Mouse (Mus musculus): ENCODE data around the gene Dennd4b. TPM values are rescaled to one million over a fixed set of nuclear protein-coding genes. Genes with fewer than 3 reads are reported as not detected.
"Not testable (repeated sequence)": the region's sequence is repeated elsewhere in the genome, so short reads cannot be mapped to it uniquely, and the experiment has no call there.

Gene Dennd4b
- total RNA-seq, 4 experiments from 2014 or later, result 32.8 to 38.7 (median 33.0) TPM

GRCm38 (mm10) chr3:90278211-90278610 lies 13.2 kb downstream of the Dennd4b start:
- no peak for DNase-seq (ENCODE audit: low spot score in 2 of 2)

- no peak for DNase-seq (ENCODE audit: low spot score in 2 of 2)
These were observed 14.2 kb downstream of the Dennd4b start for GRCm38 (mm10) chr3:90279216-90279615.

GRCm38 (mm10) chr3:90279743-90280142 lies 14.8 kb downstream of the Dennd4b start:
- no peak for DNase-seq (ENCODE audit: low spot score in 2 of 2)

- no peak for DNase-seq (ENCODE audit: low spot score in 2 of 2)
These were observed 15.7 kb downstream of the Dennd4b start for GRCm38 (mm10) chr3:90280708-90281107.

- no peak for DNase-seq (ENCODE audit: low spot score in 2 of 2)
These were observed 19.2 kb downstream of the Dennd4b start for GRCm38 (mm10) chr3:90284150-90284549.

GRCm38 (mm10) chr3:90289403-90289802 lies 24.4 kb downstream of the Dennd4b start:
- DNase-seq (ENCODE audit: low spot score in 2 of 2), result not testable (repeated sequence)

GRCm38 (mm10) chr3:90290602-90291001 lies 25.6 kb downstream of the Dennd4b start:
- no peak for DNase-seq (ENCODE audit: low spot score in 2 of 2)

- no peak for DNase-seq (ENCODE audit: low spot score in 2 of 2)
These were observed 27.0 kb downstream of the Dennd4b start for GRCm38 (mm10) chr3:90291982-90292344.

GRCm38 (mm10) chr3:90292345-90293275 lies 27.6 kb downstream of the Dennd4b start, which contains the start of gene Gatad2b:
TSS of gene Gatad2b (plus strand) at chr3:90293178.
- peak; percentile 99 to 100 for DNase-seq (ENCODE audit: low spot score in 2 of 2)

- DNase-seq (ENCODE audit: low spot score in 2 of 2), result peak in 1 of 2 experiments; percentile 19
These were observed 28.5 kb downstream of the Dennd4b start for GRCm38 (mm10) chr3:90293352-90294063.

GRCm38 (mm10) chr3:90294064-90294440 lies 29.1 kb downstream of the Dennd4b start:
- no peak for DNase-seq (ENCODE audit: low spot score in 2 of 2)

GRCm38 (mm10) chr3:90294651-90295050 lies 29.7 kb downstream of the Dennd4b start:
- DNase-seq (ENCODE audit: low spot score in 2 of 2), result no peak

- DNase-seq (ENCODE audit: low spot score in 2 of 2), result no peak
These were observed 40.8 kb downstream of the Dennd4b start for GRCm38 (mm10) chr3:90305801-90306200.

- no peak for DNase-seq (ENCODE audit: low spot score in 2 of 2)
These were observed 44.6 kb downstream of the Dennd4b start for GRCm38 (mm10) chr3:90309589-90309988.

GRCm38 (mm10) chr3:90313367-90313766 lies 48.4 kb downstream of the Dennd4b start:
- no peak for DNase-seq (ENCODE audit: low spot score in 2 of 2)

GRCm38 (mm10) chr3:90314241-90314640 lies 49.3 kb downstream of the Dennd4b start:
- DNase-seq (ENCODE audit: low spot score in 2 of 2), result no peak

GRCm38 (mm10) chr3:90322289-90322688 lies 57.3 kb downstream of the Dennd4b start:
- DNase-seq (ENCODE audit: low spot score in 2 of 2), result no peak

- peak; percentile 48 to 64 for DNase-seq (ENCODE audit: low spot score in 2 of 2)
These were observed 58.1 kb downstream of the Dennd4b start for GRCm38 (mm10) chr3:90323119-90323518.
